Mouse (Mus musculus) hindbrain, embryonic 14.5 days (tissue): ENCODE results near the gene Esyt2. TPM values are rescaled to one million over a fixed set of nuclear protein-coding genes. Genes with fewer than 3 reads are reported as not detected.
"Not testable (repeated sequence)": the region's sequence is repeated elsewhere in the genome, so short reads cannot be mapped to it uniquely, and the experiment has no call there.

Experiments used
- ATAC-seq: fragments of 200-750 bp; cut with Nextera tagmentation; 2 replicates; pipeline ENCODE4 v1.8.0; 2017; ENCODE audit warnings: moderate number of reproducible peaks, mild to moderate bottlenecking, moderate TSS enrichment, moderate library complexity; ENCODE audit not compliant: low FRiP score
- DNase-seq: peaks from one replicate; pipeline ENCODE4 v3.0.0-alpha.2; 2015; ENCODE audit warnings: low spot score
- H3K27ac ChIP-seq: fragments of 300-500 bp; sonication (generic); 2 replicates; pipeline ENCODE4 v1.5.1; 2014; ENCODE audit warnings: mild to moderate bottlenecking, moderate library complexity
- H3K27me3 ChIP-seq: fragments of 300-500 bp; sonication (generic); 2 replicates; pipeline ENCODE4 v1.6.1; 2014; ENCODE audit warnings: mild to moderate bottlenecking, low read length, mixed read lengths; ENCODE audit not compliant: control insufficient read depth, insufficient read depth
- H3K36me3 ChIP-seq: fragments of 300-500 bp; sonication (generic); replicated peaks from 2 replicates; pipeline ENCODE4 v1.6.1; 2014; ENCODE audit not compliant: control insufficient read depth, insufficient read depth
- H3K4me1 ChIP-seq: fragments of 300-500 bp; sonication (generic); replicated peaks from 2 replicates; pipeline ENCODE4 v1.6.1; 2014; ENCODE audit warnings: antibody characterized with exemption, low read length, mixed read lengths; ENCODE audit not compliant: control insufficient read depth, insufficient read depth
- H3K4me2 ChIP-seq: fragments of 300-500 bp; sonication (generic); replicated peaks from 2 replicates; pipeline ENCODE4 v1.6.1; 2014; ENCODE audit warnings: mild to moderate bottlenecking, moderate library complexity
- H3K4me3 ChIP-seq: fragments of 300-500 bp; sonication (generic); replicated peaks from 2 replicates; pipeline ENCODE4 v1.5.1; 2014; ENCODE audit warnings: mild to moderate bottlenecking, low read length
- H3K9ac ChIP-seq: fragments of 300-500 bp; sonication (generic); 2 replicates; pipeline ENCODE4 v1.6.1; 2014
- H3K9me3 ChIP-seq: fragments of 300-500 bp; sonication (generic); 2 replicates; pipeline ENCODE4 v1.6.1; 2016; ENCODE audit warnings: low read length; ENCODE audit not compliant: control insufficient read depth
- WGBS: fragments of 180-500 bp; shearing (Covaris S2); extraction: QIAGEN DNeasy Blood & Tissue Kit; methylation state at CpG from one replicate; pipeline ENCODE4 v1.1.7; 2014; 5-methylcytosine and 5-hydroxymethylcytosine counted together
- polyA plus RNA-seq: library from polyadenylated mRNA; unstranded; fragments of >200 nt; fragmentation: Nextera tagmentation; extraction: Ambion mirVana; gene quantifications from 2 replicates; pipeline ENCODE4 v1.2.1, GENCODE M21; 2014

Gene Esyt2
- polyA plus RNA-seq, 1 experiment from 2014 or later, result 17.2 TPM

GRCm38 (mm10) chr12:116275086-116275485, 5.9 kb upstream of the Esyt2 start, which contains the start of gene Gm11027:
Gm11027 (plus strand) TSS chr12:116275386.
- H3K4me2 ChIP-seq, H3K27ac ChIP-seq, H3K9ac ChIP-seq, H3K9me3 ChIP-seq, H3K27me3 ChIP-seq, ATAC-seq, DNase-seq, H3K4me1 ChIP-seq, H3K36me3 ChIP-seq, H3K4me3 ChIP-seq: not testable (repeated sequence)
- WGBS, result 85% methylated on average over 2 of the region's 2 CpGs

- H3K4me3 ChIP-seq, result no peak overlapping the region
- no peaks in the 10 kb centered on the region for H3K27me3 ChIP-seq
- DNase-seq (no peak), ATAC-seq (no peak)
- peaks cover 6% of the 10 kb centered on the region; the same call in 1 of the 2 replicates for H3K4me1 ChIP-seq
- no peaks in the 10 kb centered on the region for H3K9me3 ChIP-seq
- H3K4me2 ChIP-seq, result no peak overlapping the region
- H3K9ac ChIP-seq, result no peak overlapping the region
- no peaks in the 10 kb centered on the region for H3K36me3 ChIP-seq
- H3K27ac ChIP-seq, result no peak overlapping the region
- 89% methylated on average over 4 of the region's 4 CpGs for WGBS
Observed at GRCm38 (mm10) chr12:116275631-116276030, 5.4 kb upstream of the Esyt2 start.

GRCm38 (mm10) chr12:116276961-116277360, 4.0 kb upstream of the Esyt2 start:
- no peak for ATAC-seq
- no peak for DNase-seq
- Histone ChIP-seq H3K27ac (no peak overlapping the region), H3K4me1 (peaks cover 6% of the 10 kb centered on the region; the same call in 1 of the 2 replicates), H3K4me3 (no peak overlapping the region), H3K27me3 (no peaks in the 10 kb centered on the region), H3K9ac (no peak overlapping the region), H3K36me3 (no peaks in the 10 kb centered on the region), H3K4me2 (no peak overlapping the region), H3K9me3 (no peaks in the 10 kb centered on the region)
- 78% methylated on average over 2 of the region's 2 CpGs for WGBS

GRCm38 (mm10) chr12:116278541-116278940, 2.5 kb upstream of the Esyt2 start:
- no peaks in the 10 kb centered on the region for H3K36me3 ChIP-seq
- peaks cover 13% of the 10 kb centered on the region for H3K4me1 ChIP-seq
- H3K27ac ChIP-seq, result no peak overlapping the region
- no peaks in the 10 kb centered on the region for H3K9me3 ChIP-seq
- no peak overlapping the region for H3K4me2 ChIP-seq
- no peak for DNase-seq
- ATAC-seq, result no peak
- no peaks in the 10 kb centered on the region for H3K27me3 ChIP-seq
- H3K9ac ChIP-seq, result no peak overlapping the region
- WGBS, result 86% methylated on average over 1 of the region's 1 CpGs
- H3K4me3 ChIP-seq, result no peak overlapping the region

GRCm38 (mm10) chr12:116279181-116279580, 1.8 kb upstream of the Esyt2 start:
- DNase-seq (no peak), ATAC-seq (no peak)
- Histone ChIP-seq H3K4me2 (no peak overlapping the region), H3K4me1 (peaks cover 13% of the 10 kb centered on the region), H3K36me3 (no peaks in the 10 kb centered on the region), H3K9me3 (no peaks in the 10 kb centered on the region), H3K27ac (no peak overlapping the region), H3K4me3 (no peak overlapping the region), H3K27me3 (no peaks in the 10 kb centered on the region), H3K9ac (no peak overlapping the region)
- WGBS, result 96% methylated on average over 2 of the region's 2 CpGs

GRCm38 (mm10) chr12:116280149-116280652, 795 bp upstream of the Esyt2 start:
- Histone ChIP-seq H3K27ac (peak overlapping the region; percentile 96), H3K9me3 (no peaks in the 10 kb centered on the region), H3K4me1 (peaks cover 13% of the 10 kb centered on the region), H3K27me3 (no peaks in the 10 kb centered on the region), H3K36me3 (no peaks in the 10 kb centered on the region), H3K4me2 (peak overlapping the region; percentile 94), H3K4me3 (peak overlapping the region; percentile 93), H3K9ac (peak overlapping the region; percentile 89)
- no peak for ATAC-seq
- DNase-seq, result peak; percentile 68
- 4% methylated on average over 7 of the region's 7 CpGs for WGBS

- Histone ChIP-seq H3K4me1 (peaks cover 13% of the 10 kb centered on the region), H3K9ac (peak overlapping the region; percentile 95), H3K4me3 (peak overlapping the region; percentile 93), H3K4me2 (peak overlapping the region; percentile 94), H3K36me3 (no peaks in the 10 kb centered on the region), H3K9me3 (no peaks in the 10 kb centered on the region), H3K27ac (peak overlapping the region; percentile 96), H3K27me3 (no peaks in the 10 kb centered on the region)
- DNase-seq (no peak), ATAC-seq (no peak; the same call in none of the 2 replicates)
- WGBS, result under 1% methylated on average over 55 of the region's 55 CpGs
Observed at GRCm38 (mm10) chr12:116281427-116282281, 658 bp downstream of the Esyt2 start.

GRCm38 (mm10) chr12:116282856-116283255, 1.9 kb downstream of the Esyt2 start:
- Histone ChIP-seq H3K4me2 (peak overlapping the region; percentile 21), H3K4me3 (no peak overlapping the region), H3K36me3 (no peaks in the 10 kb centered on the region), H3K27me3 (no peaks in the 10 kb centered on the region), H3K9ac (no peak overlapping the region), H3K27ac (no peak overlapping the region), H3K4me1 (peaks cover 13% of the 10 kb centered on the region), H3K9me3 (no peaks in the 10 kb centered on the region)
- 91% methylated on average over 2 of the region's 2 CpGs for WGBS
- DNase-seq, result no peak
- no peak for ATAC-seq

- H3K36me3 ChIP-seq, result no peaks in the 10 kb centered on the region
- ATAC-seq (no peak), DNase-seq (no peak)
- no peak overlapping the region for H3K9ac ChIP-seq
- WGBS, result 89% methylated on average over 2 of the region's 2 CpGs
- H3K4me1 ChIP-seq, result peaks cover 13% of the 10 kb centered on the region
- no peak overlapping the region for H3K4me3 ChIP-seq
- no peak overlapping the region for H3K4me2 ChIP-seq
- H3K27me3 ChIP-seq, result no peaks in the 10 kb centered on the region
- no peak overlapping the region for H3K27ac ChIP-seq
- no peaks in the 10 kb centered on the region for H3K9me3 ChIP-seq
Observed at GRCm38 (mm10) chr12:116283511-116283910, 2.5 kb downstream of the Esyt2 start.
